Mouse (Mus musculus): Measurements from ENCODE around the gene Adprh. TPM values are rescaled to one million over a fixed set of nuclear protein-coding genes. Genes with fewer than 3 reads are reported as not detected.
"Not testable (repeated sequence)": the region's sequence is repeated elsewhere in the genome, so short reads cannot be mapped to it uniquely, and the experiment has no call there.

Adprh gene
- total RNA-seq (2021): 10 to 100 TPM; 60.9 to 61.6 TPM
- long read RNA-seq, experiment 1, transcript Adprh-201 (4 exons, 2,966 nt): major isoform, 112 of 119 reads
- long read RNA-seq, experiment 1, partial matches to known transcripts: 7 of 119 reads
- long read RNA-seq, experiment 1, other reads (novel, unspliced or antisense): 0 of 119 reads
- long read RNA-seq, experiment 2, transcript Adprh-201 (4 exons, 2,966 nt): major isoform, 85 of 91 reads
- long read RNA-seq, experiment 2, partial matches to known transcripts: 2 of 91 reads
- long read RNA-seq, experiment 2, other reads (novel, unspliced or antisense): 4 of 91 reads

DNA sequence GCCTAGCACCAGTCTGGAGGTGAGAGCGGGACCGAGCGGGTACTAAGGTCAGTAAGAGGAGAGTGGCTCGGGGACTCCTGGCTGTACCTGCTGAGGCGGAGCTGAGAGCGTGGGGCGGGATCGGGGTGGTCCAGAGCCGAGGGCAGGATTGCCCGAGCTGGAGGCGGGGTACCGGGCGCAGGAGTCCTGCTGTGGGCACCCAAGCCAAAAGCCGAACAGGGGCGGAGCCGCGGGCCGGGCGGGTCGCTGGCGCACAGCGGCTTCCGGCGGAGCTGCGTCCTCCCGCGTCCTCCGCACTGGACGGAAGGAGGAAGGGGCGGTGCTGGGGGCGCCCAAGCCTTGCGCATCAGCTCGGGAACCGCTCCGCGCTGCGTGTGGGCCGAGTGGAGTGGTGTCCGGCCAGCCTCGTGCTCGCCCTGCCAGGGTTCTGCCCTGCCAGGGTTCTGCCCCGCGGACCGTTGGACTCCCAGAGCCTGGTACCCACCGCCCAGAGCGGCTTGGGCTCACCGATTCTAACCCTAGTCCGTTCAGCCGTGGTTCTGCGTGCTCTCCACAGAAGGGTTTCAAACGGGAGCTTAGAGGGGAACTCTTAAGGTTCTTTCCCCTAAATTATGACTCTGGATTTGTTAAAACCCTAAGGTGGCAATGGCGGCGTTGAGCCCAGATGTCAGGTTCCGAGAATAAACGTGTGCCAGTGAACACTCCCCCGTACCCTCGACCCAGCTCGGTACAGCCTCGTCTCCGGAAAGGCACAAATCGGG is at the start of gene Adprh:
Gene Adprh (minus strand): TSS at position 262 of the 761 bp plus-strand sequence.
- intact Hi-C loops (cut with DNase I): loop anchor here (2.0 kb wide), 2 partner anchors 76 to 106 kb away; partner anchors contain the start of genes Cox17 and Gm21987
- H3K4me3 ChIP-seq: peak within 1 kb of the TSS; percentile 98
- peak within 1 kb of the TSS; percentile 96 for H3K27ac ChIP-seq
- no peak; the same call in 1 of the 2 replicates for TF ChIP-seq CTCF (IDR thresholded peaks at IDR 0.05)
- DNase-seq (ENCODE audit: extremely low spot score in 1 of 2, low spot score in 2 of 2): peak; percentile 91 to 93

DNA sequence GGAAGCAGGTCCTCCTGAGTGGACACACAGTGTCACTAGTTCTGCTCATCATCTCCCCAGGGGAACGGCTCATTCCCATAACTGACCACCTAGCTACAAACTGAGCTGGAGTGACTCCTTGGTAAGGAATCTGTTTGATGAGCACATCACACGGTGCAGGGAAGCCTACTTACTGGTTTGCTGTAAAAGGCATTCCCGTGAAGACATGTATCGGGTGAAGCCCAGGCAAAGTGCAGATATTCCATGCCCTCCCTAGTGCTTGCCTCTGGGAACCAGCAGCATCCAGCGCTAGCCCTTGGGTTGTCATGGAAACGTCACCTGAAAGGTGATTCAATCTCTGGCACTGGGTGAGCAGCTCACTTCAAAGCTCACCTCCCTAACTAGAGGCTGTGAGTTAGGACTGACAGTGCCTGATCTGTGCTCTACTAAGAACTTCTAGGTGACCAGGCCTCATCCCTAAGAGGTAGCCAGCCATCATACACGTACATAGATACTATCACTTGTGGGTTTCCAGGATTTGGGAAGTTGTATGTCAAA is 44.2 kb upstream of the Adprh start:
- intact Hi-C loops (cut with DNase I): no loop called here
- DNase-seq (ENCODE audit: extremely low spot score in 1 of 2, low spot score in 2 of 2): no peak
- Histone ChIP-seq H3K4me3 (no peak overlapping the region), H3K27ac (no peak overlapping the region)
- TF ChIP-seq CTCF (IDR thresholded peaks at IDR 0.05): no peak

DNA sequence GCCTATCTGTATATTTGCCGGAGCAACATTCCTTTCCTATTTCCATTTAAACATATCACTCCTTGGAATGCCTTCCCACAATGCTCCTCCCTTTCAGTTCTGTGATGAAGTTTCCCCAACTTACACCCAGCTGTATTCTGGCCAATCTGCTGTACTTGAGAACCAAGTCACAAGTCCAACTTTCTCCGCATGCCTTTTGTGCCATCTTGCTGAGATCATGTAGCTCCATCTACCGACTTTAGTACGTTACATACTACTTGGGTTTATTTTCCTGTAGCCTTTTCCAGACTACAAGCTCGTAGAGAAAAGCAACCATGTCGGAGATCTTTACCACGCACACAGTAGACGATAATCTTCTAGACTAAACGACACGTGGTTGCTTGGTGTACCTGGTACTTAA is 41.4 kb upstream of the Adprh start:
- Histone ChIP-seq H3K4me3 (no peak overlapping the region), H3K27ac (no peak overlapping the region)
- peak; percentile 31 for TF ChIP-seq CTCF (IDR thresholded peaks at IDR 0.05)
- intact Hi-C loops (cut with DNase I): no loop called here
- DNase-seq (ENCODE audit: extremely low spot score in 1 of 2, low spot score in 2 of 2): no peak

- Histone ChIP-seq H3K27ac (no peak overlapping the region), H3K4me3 (no peak overlapping the region)
- TF ChIP-seq CTCF (IDR thresholded peaks at IDR 0.05): no peak
- DNase-seq (ENCODE audit: extremely low spot score in 1 of 2, low spot score in 2 of 2): no peak
- intact Hi-C loops (cut with DNase I): no loop called here
These were observed 40.0 kb upstream of the Adprh start for GRCm38 (mm10) chr16:38492551-38492950.

GRCm38 (mm10) chr16:38483582-38484309 is 31.2 kb upstream of the Adprh start:
- Histone ChIP-seq H3K27ac (no peak overlapping the region), H3K4me3 (peak overlapping the region; percentile 32)
- DNase-seq (ENCODE audit: extremely low spot score in 1 of 2, low spot score in 2 of 2): no peak
- intact Hi-C loops (cut with DNase I): loop anchor here (5.0 kb wide), 1 partner anchor 106 kb away; no protein-coding TSS in a partner anchor
- no peak for TF ChIP-seq CTCF (IDR thresholded peaks at IDR 0.05)

DNA sequence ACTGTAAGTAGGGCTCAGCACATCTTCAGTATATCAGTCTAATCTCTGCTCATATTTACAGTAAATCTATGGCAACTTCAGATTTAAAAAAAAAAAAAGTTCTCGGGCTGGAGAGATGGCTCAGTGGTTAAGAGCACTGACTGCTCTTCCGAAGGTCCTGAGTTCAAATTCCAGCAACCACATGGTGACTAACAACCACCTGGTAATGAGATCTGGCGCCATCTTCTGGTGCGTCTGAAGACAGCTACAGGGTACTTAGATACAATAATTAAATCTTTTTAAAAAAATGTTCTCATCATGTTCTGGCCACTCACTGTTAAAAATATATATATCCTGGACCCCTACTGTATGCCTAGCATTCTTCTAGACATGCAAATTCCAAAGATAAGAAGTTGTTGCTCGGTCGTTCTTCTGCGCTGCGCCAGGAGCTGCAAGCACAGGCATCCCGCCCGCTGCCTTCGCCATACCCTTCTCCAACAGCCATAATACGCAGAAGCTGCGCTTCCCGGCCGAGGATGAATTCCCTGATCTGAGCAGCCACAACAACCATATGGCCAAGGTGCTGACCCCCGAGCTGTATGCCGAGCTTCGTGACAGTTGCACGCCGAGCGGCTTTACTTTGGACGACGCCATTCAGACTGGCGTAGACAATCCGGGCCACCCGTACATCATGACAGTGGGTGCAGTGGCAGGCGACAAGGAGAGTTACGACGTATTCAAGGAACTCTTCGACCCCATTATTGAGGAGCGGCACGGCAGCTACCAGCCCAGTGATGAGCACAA is 30.5 kb upstream of the Adprh start:
- no peak for DNase-seq (ENCODE audit: extremely low spot score in 1 of 2, low spot score in 2 of 2)
- peak; percentile 66 for TF ChIP-seq CTCF (IDR thresholded peaks at IDR 0.05)
- Histone ChIP-seq H3K27ac (no peak overlapping the region), H3K4me3 (peak overlapping the region; percentile 32)
- intact Hi-C loops (cut with DNase I): loop anchor here (5.0 kb wide), 1 partner anchor 106 kb away; no protein-coding TSS in a partner anchor

- no peak overlapping the region for H3K4me3 ChIP-seq
- DNase-seq (ENCODE audit: extremely low spot score in 1 of 2, low spot score in 2 of 2): no peak
- intact Hi-C loops (cut with DNase I): loop anchor here (5.0 kb wide), 1 partner anchor 104 kb away; no protein-coding TSS in a partner anchor
- no peak overlapping the region for H3K27ac ChIP-seq
- TF ChIP-seq CTCF (IDR thresholded peaks at IDR 0.05): no peak
These were observed 28.8 kb upstream of the Adprh start for GRCm38 (mm10) chr16:38481327-38481726.

DNA sequence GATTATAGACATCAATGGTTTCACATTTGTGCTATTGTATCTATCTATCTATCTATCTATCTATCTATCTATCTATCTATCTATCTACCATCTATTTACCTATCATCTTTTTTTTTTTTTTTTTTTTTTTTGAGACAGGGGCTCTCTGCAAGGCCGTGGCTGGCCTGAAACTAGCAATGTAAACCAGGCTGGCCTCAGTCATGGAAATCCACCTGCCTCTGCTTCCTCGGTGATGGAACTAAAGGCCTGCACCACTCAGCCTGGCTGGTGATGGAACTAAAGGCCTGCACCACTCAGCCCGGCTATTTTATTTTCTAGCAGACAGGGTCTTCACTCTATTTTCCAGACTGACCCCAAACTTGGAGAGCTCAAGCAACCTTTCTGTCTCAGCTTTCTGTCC is 25.8 kb upstream of the Adprh start:
- intact Hi-C loops (cut with DNase I): no loop called here
- Histone ChIP-seq H3K27ac (no peak overlapping the region), H3K4me3 (no peak overlapping the region)
- no peak for TF ChIP-seq CTCF (IDR thresholded peaks at IDR 0.05)
- no peak for DNase-seq (ENCODE audit: extremely low spot score in 1 of 2, low spot score in 2 of 2)

GRCm38 (mm10) chr16:38477241-38477608 is 24.7 kb upstream of the Adprh start:
- H3K27ac ChIP-seq; intact Hi-C loops (cut with DNase I); DNase-seq (ENCODE audit: extremely low spot score in 1 of 2, low spot score in 2 of 2): not testable (repeated sequence)
- peak overlapping the region; percentile 50 for H3K4me3 ChIP-seq

GRCm38 (mm10) chr16:38476312-38477240 is 24.1 kb upstream of the Adprh start:
- intact Hi-C loops (cut with DNase I): no loop called here
- peak; percentile 25 to 37 for DNase-seq (ENCODE audit: extremely low spot score in 1 of 2, low spot score in 2 of 2)
- Histone ChIP-seq H3K4me3 (peak overlapping the region; percentile 50), H3K27ac (peak overlapping the region; percentile 38)
- TF ChIP-seq CTCF (IDR thresholded peaks at IDR 0.05): no peak
